Mouse (Mus musculus): Measurements from ENCODE around the gene Pcnt.

DNA sequence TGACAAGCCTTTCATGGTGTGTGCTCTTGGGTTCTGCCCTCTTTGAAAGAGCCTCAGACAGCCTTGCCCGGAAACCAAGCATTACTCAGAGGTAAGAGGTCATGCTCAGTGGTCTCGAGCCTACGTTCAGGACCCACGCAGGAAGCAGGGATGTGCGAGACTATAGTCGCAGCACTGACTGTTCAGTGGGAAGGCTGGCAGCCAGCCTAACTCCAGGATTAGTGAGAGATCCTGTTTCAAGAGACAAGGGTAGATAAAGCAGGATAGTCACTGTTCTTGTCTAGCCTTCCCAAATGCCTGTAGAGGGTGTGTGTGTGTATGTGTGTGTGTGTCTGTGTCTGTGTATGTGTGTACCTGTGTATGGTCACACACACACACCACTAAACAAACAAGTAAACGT, 126.4 kb downstream of the Pcnt start:
- TF ChIP-seq EP300 (IDR thresholded peaks at IDR 0.05) (no peak), CTCF (IDR thresholded peaks at IDR 0.05) (no peak)

All from lung, postnatal 0 days (tissue).